Mouse (Mus musculus) testis, postnatal 14 days (tissue): ENCODE measurements around the gene Zmynd11.

ENCODE experiments used
- DNase-seq: peaks from one replicate; pipeline ENCODE4 v3.0.0; 2021; ENCODE audit warnings: low spot score

Gene Zmynd11

GRCm38 (mm10) chr13:9713462-9714134 lies 51.5 kb downstream of the Zmynd11 start:
- no peak for DNase-seq

DNA sequence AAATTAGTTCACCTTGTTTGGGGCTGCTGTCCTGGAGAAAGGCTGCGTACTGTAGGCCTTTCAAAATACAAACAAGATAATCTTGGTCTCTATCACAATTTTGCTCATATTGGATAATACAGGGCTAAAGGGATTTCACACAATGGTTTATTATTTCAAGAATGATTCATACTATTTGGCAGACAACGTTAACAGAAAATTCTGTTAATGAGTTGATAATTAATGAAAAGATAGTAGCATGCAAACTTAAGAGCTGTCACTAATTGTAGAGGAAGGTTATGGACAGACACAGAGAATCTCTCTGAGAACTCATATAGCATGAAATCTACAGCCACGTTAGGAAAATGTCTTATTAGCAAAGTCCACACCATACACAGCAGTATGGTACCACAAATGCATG lies 52.2 kb downstream of the Zmynd11 start:
- DNase-seq: no peak

GRCm38 (mm10) chr13:9712409-9712808 lies 52.7 kb downstream of the Zmynd11 start:
- no peak for DNase-seq

GRCm38 (mm10) chr13:9708433-9709240 lies 56.5 kb downstream of the Zmynd11 start:
- no peak for DNase-seq

DNA sequence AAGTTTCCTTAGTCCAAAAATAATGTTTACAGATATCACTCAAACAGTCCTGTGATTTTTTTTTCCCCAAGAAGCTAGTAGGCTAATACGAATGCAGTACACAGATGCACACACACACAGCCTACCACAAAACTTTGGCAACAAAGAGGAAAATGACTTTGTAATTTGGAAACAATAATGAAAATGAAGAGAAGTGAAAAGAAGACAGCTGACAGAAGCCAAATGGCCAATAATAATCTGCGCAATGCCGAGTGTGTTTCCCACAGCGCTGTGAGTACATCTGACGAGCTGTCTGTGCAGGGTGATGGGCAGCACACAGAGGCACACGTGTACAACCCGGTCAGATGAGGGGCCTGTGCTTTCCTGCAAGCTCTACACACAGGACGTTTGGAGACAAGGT lies 58.4 kb downstream of the Zmynd11 start:
- no peak for DNase-seq

GRCm38 (mm10) chr13:9702615-9703235 lies 62.4 kb downstream of the Zmynd11 start:
- DNase-seq: no peak

- no peak for DNase-seq
These were observed 67.8 kb downstream of the Zmynd11 start for GRCm38 (mm10) chr13:9697340-9697739.

GRCm38 (mm10) chr13:9695809-9696208 lies 69.3 kb downstream of the Zmynd11 start:
- no peak for DNase-seq

- DNase-seq: no peak
These were observed 69.7 kb downstream of the Zmynd11 start for GRCm38 (mm10) chr13:9695403-9695802.

DNA sequence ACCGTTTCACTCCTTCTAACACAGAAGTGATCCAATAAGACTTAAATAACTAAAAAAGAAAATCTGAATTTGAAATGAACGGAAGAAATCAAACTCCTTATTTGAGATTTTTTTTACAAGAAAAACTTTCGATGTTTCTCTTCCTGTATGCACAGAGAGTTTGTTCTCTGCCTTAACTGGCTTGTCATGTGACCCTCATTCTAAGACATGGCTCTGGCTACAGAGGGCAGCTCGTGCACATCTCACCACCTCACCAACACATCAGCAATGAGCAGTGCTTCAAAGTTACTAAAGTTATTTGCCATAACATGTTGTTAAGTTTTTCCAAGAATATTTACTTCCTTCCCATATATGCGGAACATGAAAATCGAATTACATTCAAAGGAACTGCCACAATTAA lies 70.5 kb downstream of the Zmynd11 start:
- DNase-seq: no peak

DNA sequence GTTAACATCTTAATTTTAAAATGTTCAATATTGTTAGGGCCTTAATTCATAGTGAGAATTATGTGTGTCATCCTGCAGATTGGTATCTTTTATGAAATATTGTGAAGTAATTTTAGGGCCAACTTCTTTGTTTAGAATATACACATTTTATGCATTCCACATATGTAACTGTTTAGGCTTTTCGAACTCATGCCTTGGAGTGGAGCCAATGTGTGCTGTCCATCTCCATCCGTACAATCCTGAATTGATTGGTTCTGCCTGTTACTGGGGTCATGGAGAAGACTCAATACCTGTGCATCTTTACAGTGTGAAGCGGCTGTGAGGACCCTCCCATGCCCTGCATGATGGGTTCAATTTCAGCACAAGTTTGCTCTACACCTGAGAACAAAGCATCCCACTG lies 72.3 kb downstream of the Zmynd11 start:
- no peak for DNase-seq

DNA sequence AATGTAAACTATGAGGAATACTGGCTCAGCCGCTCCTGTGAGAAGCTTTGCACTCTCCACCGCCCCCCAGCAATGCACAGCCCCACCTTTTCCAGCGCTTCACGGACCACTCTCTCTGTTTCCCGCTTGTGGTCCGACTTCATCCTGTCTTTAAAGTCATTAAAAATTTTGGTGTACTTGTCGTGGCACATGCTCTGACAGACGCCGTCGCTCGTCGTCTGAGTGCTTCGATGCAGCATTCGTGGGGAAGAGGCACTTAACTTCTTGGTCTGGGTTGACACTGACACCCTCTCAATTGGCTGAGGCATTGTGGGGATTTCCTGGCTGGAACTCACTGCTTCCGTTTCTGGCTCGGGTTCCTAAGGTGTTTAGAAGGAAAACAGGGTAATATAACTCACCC lies 75.8 kb downstream of the Zmynd11 start:
- DNase-seq: no peak

DNA sequence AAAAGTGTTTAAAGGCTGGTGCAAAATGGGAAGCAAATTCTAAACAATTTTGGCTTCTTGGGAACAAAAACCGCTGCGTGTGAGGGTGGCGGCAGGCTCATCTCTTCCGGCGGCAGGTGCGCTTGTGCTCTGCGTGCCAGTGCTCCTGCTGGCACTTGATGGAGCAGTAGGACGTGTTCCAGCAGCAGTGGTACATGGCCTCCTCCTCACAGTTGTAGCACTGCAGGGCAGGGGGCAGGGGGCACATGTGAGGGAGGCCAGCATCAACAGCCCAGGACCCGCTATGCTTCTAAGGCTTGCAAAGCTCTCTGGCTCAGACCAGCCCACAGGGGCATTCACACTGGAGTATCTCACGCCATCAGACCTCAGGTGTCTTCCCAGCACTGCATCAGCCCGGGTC lies 78.4 kb downstream of the Zmynd11 start:
- no peak for DNase-seq

DNA sequence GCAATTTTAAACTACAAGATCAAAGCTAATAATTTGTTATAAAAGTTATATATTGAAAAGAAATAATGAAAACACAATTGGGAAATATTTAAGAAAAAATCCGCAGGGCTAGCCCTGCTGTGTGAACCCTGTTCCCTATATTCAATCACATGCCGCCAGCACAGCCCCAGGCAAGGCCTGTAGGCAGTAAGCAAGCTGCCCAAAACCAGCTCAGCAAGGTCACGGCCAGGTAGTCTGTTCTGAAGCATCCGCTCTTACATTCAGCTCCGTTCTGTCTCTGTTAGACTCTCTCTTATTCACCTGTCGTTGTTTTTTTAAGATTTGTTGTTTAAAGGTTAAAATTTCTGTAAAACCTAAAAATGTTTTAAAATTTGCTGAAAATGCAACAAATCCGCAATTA lies 78.9 kb downstream of the Zmynd11 start:
- DNase-seq: no peak

DNA sequence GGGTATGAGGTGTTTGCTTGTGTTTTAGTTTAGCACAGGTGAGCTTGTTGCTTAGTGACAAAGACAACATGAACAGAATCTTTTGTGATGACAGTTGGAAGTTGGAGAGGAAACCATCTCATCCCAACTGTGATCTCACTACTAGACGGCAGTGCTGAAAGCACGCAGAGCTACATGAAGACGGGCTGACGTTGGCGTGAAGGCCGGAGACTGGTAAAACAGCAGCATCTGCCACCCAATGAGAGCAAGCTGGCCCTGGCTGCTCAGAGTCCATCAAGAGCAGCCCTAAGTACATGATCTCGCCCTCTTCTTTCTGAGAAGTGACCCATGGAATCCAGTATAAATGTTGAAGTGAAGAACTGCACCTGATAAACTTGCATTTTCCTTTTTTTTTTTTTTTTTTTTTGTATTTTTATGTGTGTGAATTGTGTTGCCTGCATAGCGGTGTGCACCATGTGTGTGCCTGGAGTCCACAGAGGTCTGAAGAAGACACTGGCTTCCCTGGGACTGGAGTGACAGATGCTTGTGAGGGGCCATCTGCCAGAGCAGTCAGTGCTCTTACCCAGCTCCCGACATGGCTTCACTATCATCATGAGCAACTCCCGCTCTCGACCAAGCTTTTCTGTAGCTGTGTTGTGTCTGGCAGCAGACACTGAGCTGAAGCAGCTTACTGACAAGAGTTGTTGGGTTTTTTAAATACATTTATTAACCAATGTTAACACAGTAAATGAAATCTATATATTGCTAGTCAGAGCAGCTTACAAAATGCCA lies 80.8 kb downstream of the Zmynd11 start:
- no peak for DNase-seq

DNA sequence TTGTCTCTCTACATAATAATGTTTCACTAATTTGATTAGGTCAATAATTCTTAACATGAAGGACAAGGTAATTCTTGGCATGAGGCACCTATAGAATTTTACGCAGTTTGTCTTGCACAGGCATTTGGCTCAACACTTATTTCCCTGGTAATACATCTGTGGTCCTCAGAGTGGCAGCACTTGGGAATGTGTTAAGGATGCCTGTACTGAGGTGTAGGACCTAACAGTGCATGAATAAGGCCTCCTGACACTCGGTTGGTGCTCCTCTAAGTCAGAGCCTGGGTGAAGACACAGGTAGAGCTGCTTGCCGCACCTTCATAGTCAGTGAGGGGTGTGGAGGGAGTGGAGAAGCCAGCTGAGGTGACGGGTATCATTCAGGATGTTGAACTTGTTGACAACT lies 81.8 kb downstream of the Zmynd11 start:
- no peak for DNase-seq

GRCm38 (mm10) chr13:9681492-9681891 lies 83.6 kb downstream of the Zmynd11 start:
- no peak for DNase-seq

DNA sequence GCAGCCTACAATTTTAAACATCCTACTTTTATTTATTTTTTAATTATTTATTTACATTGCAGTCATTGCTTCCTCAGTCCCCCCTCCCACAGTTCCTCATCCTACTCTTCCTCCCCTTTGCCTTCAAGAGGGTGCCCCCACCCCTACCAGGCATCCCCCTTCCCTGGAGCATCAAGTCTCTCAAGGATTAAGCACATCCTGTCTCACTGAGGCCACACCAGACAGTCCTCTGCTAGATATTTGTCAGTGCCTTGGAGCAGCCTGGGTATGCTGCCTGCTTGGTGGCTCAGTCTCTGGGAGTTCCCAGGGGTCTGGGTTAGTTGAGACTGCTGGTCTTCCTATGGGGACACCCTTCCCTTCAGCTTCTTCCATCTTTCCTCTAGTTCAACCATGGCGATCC lies 91.0 kb downstream of the Zmynd11 start:
- no peak for DNase-seq

GRCm38 (mm10) chr13:9669246-9669645 lies 95.9 kb downstream of the Zmynd11 start:
- no peak for DNase-seq

- no peak for DNase-seq
These were observed 97.1 kb downstream of the Zmynd11 start for GRCm38 (mm10) chr13:9667954-9668496.

DNA sequence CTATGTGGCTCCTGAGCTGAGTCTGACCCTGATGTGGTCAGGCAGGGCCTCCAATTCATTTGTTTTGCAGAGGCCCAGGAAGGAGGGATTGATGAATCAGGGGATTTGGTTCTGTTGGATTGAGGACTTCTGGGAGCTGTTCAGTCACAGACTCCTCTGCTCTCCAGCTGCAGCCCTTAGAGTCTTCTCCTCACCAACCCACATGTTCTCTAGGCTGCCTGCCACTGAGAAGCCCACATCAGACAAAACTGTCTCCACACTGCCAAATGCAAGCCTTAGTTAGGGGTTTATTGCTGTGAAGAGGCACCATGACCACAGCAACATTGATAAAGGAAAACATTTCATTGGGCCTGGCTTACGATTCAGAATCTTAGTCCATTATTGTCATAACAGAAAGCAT lies 101.5 kb downstream of the Zmynd11 start:
- no peak for DNase-seq

DNA sequence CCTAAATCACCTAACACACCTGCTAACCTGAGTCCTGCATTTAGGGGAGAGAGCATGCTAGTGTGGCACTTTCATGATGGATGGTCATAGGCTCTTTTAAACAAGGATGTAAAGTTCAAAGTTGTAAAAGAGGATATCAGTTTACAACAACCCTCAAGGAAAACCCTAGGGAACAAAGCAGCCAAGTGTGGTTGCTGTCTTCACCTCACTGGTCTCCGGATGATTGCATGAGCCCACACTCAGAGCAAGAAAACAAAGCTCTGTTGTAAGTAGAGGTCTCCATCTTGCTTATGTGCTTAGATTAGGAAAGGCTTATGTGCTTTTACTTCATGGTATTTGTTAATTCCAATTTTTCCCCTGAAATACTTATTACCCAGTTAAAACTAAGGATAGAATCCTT lies 104.4 kb downstream of the Zmynd11 start:
- no peak for DNase-seq
